Mouse (Mus musculus) olfactory bulb, adult 2 months (tissue): ENCODE measurements around the gene Mapk13. TPM values are rescaled to one million over a fixed set of nuclear protein-coding genes. Genes with fewer than 3 reads are reported as not detected.
A peak's percentile ranks its signal among the peaks of the same experiment; 100 is the strongest.

Source experiments
- H3K27ac ChIP-seq: fragments of 200-500 bp; 2 replicates; pipeline ENCODE4 v1.5.1; 2012; ENCODE audit warnings: low read depth, low read length; ENCODE audit not compliant: insufficient read depth
- H3K4me1 ChIP-seq: fragments of 200-500 bp; 2 replicates; pipeline ENCODE4 v1.6.1; 2012; ENCODE audit warnings: low read length; ENCODE audit not compliant: control insufficient read depth, insufficient read depth
- H3K4me3 ChIP-seq: fragments of 200-500 bp; 2 replicates; pipeline ENCODE4 v1.5.1; 2012; ENCODE audit warnings: mild to moderate bottlenecking, low read depth, low read length, moderate library complexity; ENCODE audit not compliant: insufficient read depth
- CTCF ChIP-seq: fragments of 200-500 bp; IDR thresholded peaks from 2 replicates; pipeline ENCODE4 v1.5.1; 2012; ENCODE audit warnings: low read depth, mild to moderate bottlenecking, low read length, moderate library complexity; ENCODE audit not compliant: insufficient read depth
- POLR2A ChIP-seq: fragments of 200-500 bp; IDR thresholded peaks from 2 replicates; pipeline ENCODE4 v1.6.1; 2012; ENCODE audit warnings: mild to moderate bottlenecking, low read depth, low read length, moderate library complexity; ENCODE audit not compliant: insufficient read depth
- WGBS: fragments of 180-500 bp; shearing (Covaris S2); methylation state at CpG from one replicate; pipeline ENCODE4 v1.1.7; 2018; 5-methylcytosine and 5-hydroxymethylcytosine counted together
- polyA plus RNA-seq: library from polyadenylated mRNA; stranded (reverse); fragments of >200 nt; gene quantifications from 2 replicates; pipeline ENCODE4 v1.2.4, GENCODE M21; 2012; ENCODE audit warnings: low replicate concordance; ENCODE audit not compliant: missing spikeins, insufficient read depth, insufficient read length

Gene Mapk13
- polyA plus RNA-seq, 1 experiment, result not detected

GRCm38 (mm10) chr17:28743916-28744315, 25.2 kb upstream of the Mapk13 start:
- TF ChIP-seq POLR2A, result no peak
- no peak for TF ChIP-seq CTCF
- Histone ChIP-seq H3K4me3 (no peak overlapping the region), H3K27ac (no peak overlapping the region), H3K4me1 (no peaks in the 10 kb centered on the region)
- 92% methylated on average over 9 of the region's 9 CpGs for WGBS

GRCm38 (mm10) chr17:28745773-28746172, 23.3 kb upstream of the Mapk13 start:
- 70% methylated on average over 6 of the region's 6 CpGs for WGBS
- peaks cover 5% of the 10 kb centered on the region; the same call in 1 of the 2 replicates for H3K4me1 ChIP-seq
- no peak overlapping the region for H3K4me3 ChIP-seq
- H3K27ac ChIP-seq, result no peak overlapping the region
- TF ChIP-seq CTCF, result no peak
- TF ChIP-seq POLR2A, result no peak

- TF ChIP-seq CTCF, result no peak
- no peak for TF ChIP-seq POLR2A
- H3K4me1 ChIP-seq, result peaks cover 5% of the 10 kb centered on the region; the same call in 1 of the 2 replicates
- no peak overlapping the region for H3K4me3 ChIP-seq
- WGBS, result 69% methylated on average over 4 of the region's 4 CpGs
- H3K27ac ChIP-seq, result no peak overlapping the region
These were observed 21.1 kb upstream of the Mapk13 start for GRCm38 (mm10) chr17:28748001-28748400.

GRCm38 (mm10) chr17:28750580-28750979, 18.5 kb upstream of the Mapk13 start:
- WGBS, result 56% methylated on average over 6 of the region's 6 CpGs

GRCm38 (mm10) chr17:28756447-28756846, 12.7 kb upstream of the Mapk13 start:
- Histone ChIP-seq H3K4me1 (no peaks in the 10 kb centered on the region), H3K4me3 (no peak overlapping the region), H3K27ac (no peak overlapping the region)
- WGBS, result 73% methylated on average over 5 of the region's 5 CpGs
- TF ChIP-seq CTCF (no peak), POLR2A (no peak)

More at GRCm38 (mm10) chr17:28750580-28750979, 18.5 kb upstream of the Mapk13 start:
- Histone ChIP-seq H3K4me1 (peaks cover 5% of the 10 kb centered on the region; the same call in 1 of the 2 replicates), H3K4me3 (no peak overlapping the region), H3K27ac (no peak overlapping the region)
- TF ChIP-seq CTCF (no peak), POLR2A (no peak)

- TF ChIP-seq POLR2A, result no peak
- TF ChIP-seq CTCF, result no peak
- WGBS, result 71% methylated on average over 2 of the region's 2 CpGs
These were observed 11.6 kb upstream of the Mapk13 start for GRCm38 (mm10) chr17:28757470-28757869.

GRCm38 (mm10) chr17:28760736-28761312, 8.3 kb upstream of the Mapk13 start:
- TF ChIP-seq POLR2A (no peak), CTCF (no peak)
- H3K4me1 ChIP-seq, result no peaks in the 10 kb centered on the region
- 83% methylated on average over 8 of the region's 8 CpGs for WGBS
- no peak overlapping the region for H3K27ac ChIP-seq
- H3K4me3 ChIP-seq, result no peak overlapping the region

More at GRCm38 (mm10) chr17:28757470-28757869, 11.6 kb upstream of the Mapk13 start:
- no peak overlapping the region for H3K4me3 ChIP-seq
- H3K4me1 ChIP-seq, result no peaks in the 10 kb centered on the region
- H3K27ac ChIP-seq, result no peak overlapping the region

GRCm38 (mm10) chr17:28761871-28762270, 7.2 kb upstream of the Mapk13 start:
- 13% methylated on average over 3 of the region's 3 CpGs for WGBS
- no peak overlapping the region for H3K4me3 ChIP-seq
- no peaks in the 10 kb centered on the region for H3K4me1 ChIP-seq
- TF ChIP-seq CTCF (peak; percentile 69; the same call in 1 of the 2 replicates), POLR2A (no peak)
- no peak overlapping the region for H3K27ac ChIP-seq

- 79% methylated on average over 3 of the region's 3 CpGs for WGBS
- Histone ChIP-seq H3K27ac (no peak overlapping the region), H3K4me3 (no peak overlapping the region), H3K4me1 (peaks cover 15% of the 10 kb centered on the region)
- TF ChIP-seq CTCF (no peak), POLR2A (no peak)
These were observed 2.9 kb upstream of the Mapk13 start for GRCm38 (mm10) chr17:28766203-28766602.

GRCm38 (mm10) chr17:28766781-28767515, 2.1 kb upstream of the Mapk13 start:
- no peak overlapping the region for H3K27ac ChIP-seq
- H3K4me3 ChIP-seq, result no peak overlapping the region
- peaks cover 15% of the 10 kb centered on the region for H3K4me1 ChIP-seq
- 79% methylated on average over 11 of the region's 11 CpGs for WGBS
- TF ChIP-seq POLR2A (no peak), CTCF (no peak)
